Mouse (Mus musculus) spleen, embryonic (tissue): ENCODE results near the gene Sim2.

Experiments used
- CTCF ChIA-PET: fragments of 350-600 bp; sonication (Branson Sonifier 250); formaldehyde crosslinking; loops from one replicate; lab custom pipeline; 2022; lab: Charles Lee

The Sim2 gene

DNA sequence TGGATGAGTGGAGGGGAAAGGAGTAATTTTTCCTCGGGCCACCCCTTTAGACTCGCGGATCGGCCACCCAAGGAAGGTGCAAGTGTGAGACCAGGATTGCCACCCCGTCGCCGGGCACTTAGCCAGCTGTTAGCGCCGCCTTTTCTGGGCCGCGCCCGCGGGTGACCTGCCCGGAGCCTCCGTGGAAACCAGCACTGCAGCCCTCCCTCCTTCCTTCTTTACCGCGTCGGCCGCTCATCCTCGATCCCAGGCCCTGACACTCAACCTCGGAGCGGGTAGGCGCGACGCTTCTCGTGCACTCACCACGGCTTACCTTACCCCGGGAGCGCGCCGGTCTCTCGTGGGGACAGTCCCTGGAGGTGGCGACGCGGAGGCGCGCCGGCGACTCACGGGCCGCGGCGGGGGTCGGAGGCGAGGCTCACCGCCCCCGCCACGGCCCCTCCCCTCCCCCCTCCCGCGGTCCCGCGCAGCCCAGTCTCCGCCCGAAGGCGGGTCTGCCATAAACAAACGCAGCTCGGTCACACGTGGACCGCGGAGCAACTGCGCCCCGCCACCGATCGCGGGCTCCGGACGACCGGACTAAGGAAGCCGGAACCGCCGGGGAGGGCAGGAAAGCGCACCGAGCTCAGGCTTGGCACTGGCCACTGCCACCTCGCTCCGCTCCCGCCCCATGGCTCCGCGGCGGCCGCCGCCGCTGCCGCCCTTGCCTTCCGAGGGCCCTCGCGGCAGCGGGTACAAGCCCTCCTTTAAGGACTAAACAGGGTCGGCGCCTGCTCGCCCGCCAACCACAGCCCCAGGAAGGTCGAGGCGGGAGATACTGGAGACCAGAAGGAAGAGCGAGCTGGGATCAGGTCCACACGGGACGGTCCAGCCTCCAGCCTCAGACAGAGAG, at the start of gene Sim2:
Gene Sim2, plus strand, starts transcription at position 221 of the 892 bp plus-strand sequence.
- CTCF ChIA-PET: interaction anchor here (1.1 kb wide), 1 partner anchor 16 kb away, joined by 16 read pairs; no protein-coding TSS in a partner anchor

DNA sequence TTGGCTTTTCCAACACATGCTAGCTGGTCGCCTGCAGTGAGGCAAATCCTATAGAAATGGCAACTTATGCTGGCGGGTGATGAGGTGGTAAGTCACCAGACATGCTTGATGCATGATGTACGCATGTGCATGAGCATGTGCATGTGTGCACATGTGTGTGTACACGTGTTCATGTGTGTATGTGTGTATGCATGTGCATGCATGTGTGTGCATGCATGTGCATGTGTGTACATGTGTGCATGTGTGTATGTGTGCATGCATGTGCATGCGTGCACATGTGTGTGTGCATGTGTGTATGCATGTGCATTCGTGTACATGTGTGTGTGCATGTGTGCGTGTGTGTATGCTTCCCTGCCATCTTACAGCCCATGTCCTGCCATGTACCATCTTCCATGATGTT, 47.5 kb upstream of the Sim2 start:
- CTCF ChIA-PET: no interaction called here

DNA sequence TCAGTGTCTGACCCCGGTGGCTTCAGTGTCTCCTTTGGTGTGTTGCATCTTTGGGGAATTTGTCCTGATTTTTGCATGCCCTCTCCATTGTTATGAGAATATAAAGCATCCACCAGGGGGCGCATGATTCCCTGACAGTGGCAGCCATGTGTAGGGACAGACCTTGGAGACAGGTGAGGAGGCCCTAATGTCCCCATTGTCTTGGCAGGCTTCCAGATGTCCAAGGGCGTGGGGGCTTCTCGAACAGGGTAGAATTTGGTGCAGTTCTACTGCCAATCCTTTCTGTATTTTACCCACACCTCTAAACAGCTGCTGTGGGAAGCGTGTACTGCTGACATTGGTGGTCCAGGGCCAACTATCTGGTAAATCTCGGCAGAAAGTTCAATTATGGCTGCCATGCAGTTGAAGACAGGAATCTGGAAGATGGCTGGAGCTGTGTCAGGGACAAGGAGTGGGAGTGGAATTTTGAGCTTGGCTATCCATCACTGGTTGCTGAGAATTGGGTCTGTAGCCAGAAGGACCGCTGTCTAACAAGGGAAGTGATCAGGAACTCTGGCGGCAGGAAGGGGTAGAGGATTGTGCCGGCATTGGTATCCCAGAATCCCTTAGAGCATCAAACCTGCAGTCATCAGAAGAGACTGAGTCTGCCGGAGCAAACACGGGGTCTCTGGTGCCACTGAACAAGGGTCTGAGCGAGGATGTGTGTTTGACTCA, 46.3 kb upstream of the Sim2 start:
- CTCF ChIA-PET: no interaction called here

DNA sequence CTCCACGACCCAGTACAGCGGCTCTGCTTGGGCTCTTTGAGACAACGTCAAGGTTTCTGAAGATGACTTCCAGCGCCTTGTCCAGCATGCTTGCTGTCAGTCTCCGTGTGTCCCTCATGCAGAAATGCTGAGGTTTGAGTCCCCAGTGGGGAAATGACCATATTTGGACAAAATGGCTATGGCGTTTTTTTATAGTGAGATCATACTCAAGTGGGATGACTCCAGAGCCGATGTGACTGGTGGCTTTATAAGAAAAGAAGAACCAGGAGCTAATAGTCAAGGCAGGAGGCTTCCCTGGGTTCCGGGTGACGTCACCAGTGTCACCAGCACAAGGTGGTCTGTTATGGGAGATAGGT, 45.8 kb upstream of the Sim2 start:
- CTCF ChIA-PET: no interaction called here

DNA sequence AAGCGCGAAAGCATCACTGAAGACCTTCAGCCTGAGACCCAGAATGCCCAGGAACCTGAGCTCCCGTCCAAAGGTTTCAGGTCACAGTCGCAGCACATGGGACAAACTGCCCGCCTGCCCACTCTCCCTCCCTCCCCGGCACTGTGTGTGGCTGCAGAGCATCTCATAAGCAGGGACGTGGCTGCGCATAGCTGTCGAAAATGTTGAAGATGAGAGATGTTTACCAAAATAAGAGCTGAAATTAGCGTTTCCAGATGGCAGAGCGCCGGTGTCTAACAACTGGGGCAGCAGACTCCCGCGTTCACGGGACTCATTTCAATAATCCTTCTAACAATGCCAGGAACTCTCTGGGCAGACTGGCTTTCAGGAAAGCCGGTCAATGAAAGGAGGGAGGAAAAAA, 44.2 kb upstream of the Sim2 start:
- CTCF ChIA-PET: no interaction called here

DNA sequence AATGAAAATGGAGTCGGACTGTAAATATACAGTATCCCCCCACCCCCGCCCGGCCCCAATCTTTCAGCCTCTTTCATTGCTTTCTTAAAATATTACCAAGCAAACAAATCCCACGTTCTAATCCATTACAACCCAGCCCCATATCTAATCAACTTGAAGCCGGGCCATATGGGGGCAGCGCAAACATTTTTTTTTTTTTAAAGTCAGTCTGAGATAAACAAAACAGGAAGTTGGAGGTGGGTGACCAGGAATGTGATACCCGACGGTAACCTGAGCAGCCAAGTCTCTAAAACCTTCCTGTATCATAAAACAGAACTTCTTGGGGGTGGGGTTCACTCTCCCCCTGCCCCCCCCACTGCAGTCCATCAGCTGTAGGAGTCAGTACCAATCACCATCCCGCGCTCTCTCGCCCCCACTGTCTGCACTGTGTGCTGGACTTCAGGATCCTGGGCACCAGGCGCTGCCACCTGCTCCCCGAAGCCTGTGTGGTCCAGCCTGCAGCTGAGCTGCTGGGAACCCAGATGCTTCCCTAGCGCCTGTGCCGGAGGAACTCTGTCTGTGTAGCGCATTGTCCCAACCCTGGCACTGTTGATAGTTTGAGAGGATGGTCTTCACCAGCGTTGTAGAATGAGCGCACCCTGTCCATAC, 43.5 kb upstream of the Sim2 start:
- CTCF ChIA-PET: no interaction called here

DNA sequence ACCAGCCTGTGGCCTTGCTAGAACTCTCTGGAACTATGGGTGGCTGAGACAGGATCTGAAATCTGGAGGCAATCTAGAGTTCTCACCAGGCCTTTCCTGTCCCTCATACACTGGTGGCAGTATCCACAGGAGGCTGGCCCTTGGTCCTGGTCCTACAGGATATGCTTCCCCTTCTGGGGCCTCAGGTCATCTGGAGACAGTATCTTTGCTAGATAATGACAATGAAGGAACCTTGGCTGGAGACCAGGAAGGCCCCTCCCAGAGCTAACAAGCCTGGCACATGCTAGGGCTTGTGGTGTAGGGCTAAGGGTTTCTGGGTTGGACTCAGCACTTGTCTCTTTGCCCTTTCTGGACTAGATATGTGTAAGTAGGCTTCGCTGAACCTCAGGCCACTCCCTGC, 40.9 kb upstream of the Sim2 start:
- CTCF ChIA-PET: interaction anchor here (0.7 kb wide), 1 partner anchor 120 kb away, joined by 4 read pairs; no protein-coding TSS in a partner anchor

DNA sequence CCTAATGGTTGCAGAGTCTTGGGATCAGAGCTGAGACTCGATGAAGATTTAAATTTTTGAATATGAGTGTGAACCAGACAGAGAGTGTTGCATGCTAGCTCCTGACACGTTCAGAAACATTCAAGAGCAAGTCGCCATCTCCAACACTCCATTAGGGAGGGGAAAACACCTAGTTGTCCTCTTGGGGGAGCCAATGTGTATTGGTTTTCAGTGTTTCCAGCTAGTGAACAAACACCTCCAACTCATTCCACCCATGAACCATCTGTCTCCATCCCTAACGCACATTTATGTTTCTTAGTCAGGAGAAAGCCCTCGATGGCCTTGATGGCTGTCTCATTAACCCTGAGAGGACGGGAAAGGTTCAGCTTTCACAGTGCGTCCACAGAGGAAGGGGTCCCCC, 39.7 kb upstream of the Sim2 start:
- CTCF ChIA-PET: no interaction called here

DNA sequence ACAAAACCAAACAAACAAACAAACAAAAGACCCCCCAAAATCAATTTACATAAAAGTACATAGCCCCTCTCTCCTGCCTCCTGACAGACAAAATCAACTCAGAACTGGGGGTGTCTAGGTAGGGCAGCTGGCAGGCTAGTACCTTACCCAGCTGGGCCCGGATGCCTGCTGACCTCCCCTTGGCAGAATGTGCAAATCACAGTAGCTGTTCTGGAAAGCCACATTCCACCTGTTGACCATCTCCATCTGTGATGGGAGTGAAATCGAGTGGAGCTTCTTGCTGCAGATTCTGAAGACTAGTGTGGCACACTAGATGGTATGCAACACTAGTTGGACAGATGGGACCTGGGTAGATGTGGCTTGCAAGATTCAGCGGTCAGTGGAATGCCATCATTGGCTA, 34.4 kb upstream of the Sim2 start:
- CTCF ChIA-PET: no interaction called here

DNA sequence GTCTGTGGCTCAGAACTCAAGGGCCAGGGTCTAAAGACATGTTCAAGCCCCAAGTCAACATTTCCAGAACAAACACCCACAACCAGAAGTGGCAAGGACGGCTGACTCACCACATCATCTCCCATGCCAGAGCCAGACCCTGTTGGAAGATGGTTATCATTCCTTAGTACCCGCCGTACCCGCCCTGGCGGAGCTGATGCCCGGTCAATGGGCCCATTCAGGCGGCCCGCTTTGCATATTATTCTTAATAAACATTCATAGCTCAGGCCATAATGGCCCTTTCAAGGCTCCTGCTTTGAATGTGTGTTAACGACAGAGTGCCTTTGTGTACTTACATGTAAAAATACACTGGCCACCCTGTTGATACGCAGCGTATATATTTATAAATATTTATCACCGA, 29.6 kb upstream of the Sim2 start:
- CTCF ChIA-PET: no interaction called here

DNA sequence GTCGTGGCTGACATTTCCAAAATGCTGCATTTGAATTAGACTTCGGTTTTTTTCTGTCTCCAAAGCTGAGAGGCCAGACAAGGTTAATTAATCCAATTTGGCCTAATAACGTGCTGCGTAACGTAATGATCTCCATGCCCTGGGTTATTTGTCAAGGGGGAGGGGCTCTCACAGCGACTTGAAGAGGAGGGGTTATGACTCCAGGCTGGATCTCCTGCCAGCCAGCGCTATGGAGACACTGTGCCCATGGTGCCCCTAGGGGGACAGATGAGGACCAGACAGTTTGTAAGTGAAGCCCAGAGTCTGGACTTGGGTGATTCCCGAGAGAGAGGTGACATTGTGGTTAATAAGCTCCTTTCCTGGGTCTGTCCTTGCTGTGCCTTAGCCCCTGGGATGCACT, 29.2 kb upstream of the Sim2 start:
- CTCF ChIA-PET: no interaction called here

DNA sequence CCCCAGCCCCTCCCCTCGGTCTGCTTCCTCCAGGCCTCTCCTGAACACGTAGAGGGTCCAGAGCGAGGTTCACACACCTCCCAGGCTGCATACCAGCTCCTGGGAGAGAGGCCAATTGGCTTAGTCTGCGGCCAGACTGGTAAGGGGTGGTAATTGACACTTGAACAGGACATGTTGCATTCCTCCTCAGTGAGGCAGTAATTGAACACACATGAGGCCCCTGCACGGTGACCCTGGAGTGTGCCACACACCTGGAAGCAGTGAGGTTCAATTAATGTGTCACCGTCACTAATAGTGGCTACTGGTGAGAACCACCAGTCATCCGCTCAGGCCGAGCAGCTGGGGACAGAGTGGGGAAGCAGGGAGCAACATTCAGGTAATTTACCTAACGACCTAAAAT, 24.9 kb upstream of the Sim2 start:
- CTCF ChIA-PET: interaction anchor here (0.5 kb wide), 1 partner anchor 602 kb away, joined by 12 read pairs; no protein-coding TSS in a partner anchor

DNA sequence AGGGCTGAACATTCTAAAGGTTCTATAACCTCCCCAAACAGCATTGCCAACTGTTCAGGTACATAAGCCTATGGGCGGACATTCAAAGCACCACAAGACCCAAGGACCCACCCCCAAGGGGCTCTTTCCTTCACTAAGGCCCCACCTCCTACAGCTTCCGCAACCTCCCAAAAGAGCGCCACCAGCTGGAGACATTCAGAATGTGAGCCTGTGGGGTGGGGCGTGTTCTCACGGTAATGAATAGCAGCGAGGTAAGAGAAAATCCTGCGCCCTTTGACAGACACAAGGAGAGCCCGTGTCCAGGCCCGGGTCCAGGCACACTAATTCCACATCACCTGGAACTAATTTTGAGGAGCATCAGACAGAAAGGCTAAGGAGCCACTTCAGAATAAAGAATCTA, 20.5 kb upstream of the Sim2 start:
- CTCF ChIA-PET: no interaction called here

DNA sequence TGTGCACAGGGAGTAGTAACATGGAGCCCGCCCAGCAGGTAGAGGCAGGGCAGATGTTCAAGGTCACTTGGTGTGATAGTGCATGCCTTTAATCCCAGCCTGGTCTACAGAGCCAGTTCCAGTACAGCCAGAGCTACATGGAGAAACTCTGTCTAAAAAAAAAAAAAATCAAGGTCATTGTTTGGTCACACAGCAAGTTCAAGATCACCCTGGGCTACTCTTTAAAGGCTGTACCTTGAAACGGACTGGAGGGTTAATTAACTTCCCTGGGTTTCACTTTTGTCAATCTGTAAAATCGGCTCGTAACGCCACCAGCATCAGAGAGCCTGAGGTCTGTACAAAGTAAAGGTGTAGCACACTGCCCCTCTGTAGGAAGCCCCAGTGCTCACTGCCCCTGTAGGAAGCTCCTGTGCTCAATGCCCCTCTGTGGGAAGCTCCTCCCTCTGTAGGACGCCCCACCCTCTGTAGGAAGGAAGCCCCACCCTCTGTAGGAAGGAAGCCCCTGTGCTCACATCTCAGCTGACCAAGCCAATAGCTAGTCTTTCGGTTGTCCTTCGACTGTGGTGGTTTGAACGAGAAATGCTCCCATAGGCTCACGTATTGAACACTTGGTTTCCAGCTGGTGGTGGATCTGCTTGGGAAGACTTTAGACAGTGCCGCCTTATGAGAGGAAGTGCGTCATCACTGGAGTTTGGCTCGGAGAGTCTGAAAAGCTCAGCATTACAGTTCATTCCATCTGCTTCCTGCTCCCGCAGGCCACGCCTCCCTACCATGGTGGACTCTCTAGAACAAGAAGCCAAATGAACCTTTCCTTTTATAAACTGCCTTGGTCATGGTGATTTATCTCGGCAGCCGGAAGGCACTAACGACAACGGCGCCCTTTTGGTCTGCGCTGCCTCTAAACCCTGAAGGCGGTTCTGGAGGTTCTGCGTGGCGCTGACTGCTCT, 18.7 kb upstream of the Sim2 start:
- CTCF ChIA-PET: no interaction called here

DNA sequence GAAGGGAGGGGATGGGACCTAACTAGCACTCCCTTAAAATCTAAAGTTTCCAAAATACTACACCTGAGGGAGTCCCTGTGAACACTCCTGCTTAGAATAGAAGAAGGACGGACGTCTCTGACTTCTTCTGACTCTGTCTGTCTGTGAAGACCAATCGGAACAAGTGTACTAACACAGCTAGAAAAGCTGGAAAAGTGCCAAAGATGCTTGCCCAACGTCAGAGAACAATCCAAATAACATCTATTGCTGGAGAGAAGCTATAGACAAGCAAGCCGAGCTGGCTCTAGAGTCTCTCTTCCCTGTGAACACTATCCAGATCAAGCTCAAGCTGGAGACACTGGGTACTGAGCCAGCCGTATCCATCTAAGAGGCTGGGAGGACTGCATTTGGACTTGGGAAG, 18.0 kb upstream of the Sim2 start:
- CTCF ChIA-PET: no interaction called here

DNA sequence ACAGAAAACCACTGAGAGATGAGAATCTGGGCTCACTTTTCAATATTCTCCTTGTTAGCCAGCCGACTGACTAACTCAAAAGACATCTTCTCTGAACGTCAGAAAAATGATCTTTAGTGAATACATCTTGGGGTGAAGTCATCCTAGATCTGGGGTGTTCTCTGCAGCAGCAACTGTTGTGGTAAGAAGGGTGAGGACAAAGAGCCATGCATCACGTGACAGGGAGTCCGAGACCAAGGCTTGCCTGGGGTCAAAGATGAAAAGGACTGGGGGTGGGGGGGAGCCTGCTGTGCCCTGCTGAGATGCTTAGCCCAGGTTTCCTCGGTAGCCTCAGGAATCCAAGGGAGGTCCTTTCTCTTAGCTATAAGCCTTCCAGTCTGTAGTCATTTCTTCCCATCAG, 17.5 kb upstream of the Sim2 start:
- CTCF ChIA-PET: no interaction called here

DNA sequence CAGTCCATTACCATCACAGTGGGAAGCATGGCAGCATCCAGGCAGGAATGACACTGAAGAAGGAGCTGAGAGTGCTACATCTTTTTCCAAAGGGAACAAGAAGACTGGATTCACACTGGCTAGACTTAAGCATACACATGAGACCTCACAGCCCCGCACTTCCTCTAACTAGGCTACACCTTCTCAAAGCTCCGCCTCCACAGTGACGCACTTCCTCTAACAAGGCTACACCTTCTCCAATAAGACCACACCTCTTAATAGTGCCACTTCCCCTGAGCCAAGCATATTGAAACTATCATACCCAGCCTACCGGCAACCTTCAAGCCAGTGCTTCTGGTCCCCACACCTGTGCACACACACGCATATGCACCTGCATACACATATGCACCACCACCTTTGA, 15.7 kb upstream of the Sim2 start:
- CTCF ChIA-PET: interaction anchor here (0.9 kb wide), 1 partner anchor 17 kb away, joined by 16 read pairs; no protein-coding TSS in a partner anchor

DNA sequence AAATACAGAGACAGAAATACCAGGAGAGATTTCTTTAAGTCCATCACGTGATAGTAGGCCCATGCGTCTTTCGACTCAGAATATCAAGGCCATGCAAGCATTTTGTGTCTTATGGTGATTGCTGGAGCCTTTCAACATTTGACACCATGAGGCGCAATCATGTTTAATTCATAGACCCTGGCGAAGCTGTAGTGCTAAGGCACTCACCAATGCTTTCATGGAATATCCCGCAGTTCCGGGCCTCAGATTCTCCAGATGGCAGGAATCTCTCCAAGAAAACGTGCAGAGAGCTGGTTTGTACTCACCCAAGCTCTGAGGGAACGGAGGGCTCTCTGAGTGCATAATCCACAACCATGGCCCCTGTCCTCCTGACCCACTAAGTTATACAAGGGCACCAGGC, 13.8 kb upstream of the Sim2 start:
- CTCF ChIA-PET: no interaction called here

DNA sequence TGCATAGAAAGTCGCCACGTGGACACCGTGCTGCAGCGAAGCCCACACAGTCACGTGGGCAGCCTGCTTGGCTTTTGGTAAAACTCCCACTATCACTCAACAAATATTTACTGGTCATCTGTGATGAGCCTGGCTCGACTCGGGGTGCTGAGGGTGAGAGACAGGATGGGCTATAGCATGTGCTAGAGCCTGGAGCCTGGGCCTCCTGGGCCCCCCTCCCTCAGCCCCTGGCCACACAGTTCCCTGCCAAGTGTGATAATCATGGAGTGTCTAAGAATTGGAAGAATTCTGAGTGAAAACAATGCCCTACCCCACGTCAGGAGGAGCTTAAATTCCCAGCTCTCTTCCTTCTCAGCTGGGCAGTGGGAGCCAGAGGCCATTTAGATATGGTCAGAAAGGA, 13.3 kb upstream of the Sim2 start:
- CTCF ChIA-PET: no interaction called here

DNA sequence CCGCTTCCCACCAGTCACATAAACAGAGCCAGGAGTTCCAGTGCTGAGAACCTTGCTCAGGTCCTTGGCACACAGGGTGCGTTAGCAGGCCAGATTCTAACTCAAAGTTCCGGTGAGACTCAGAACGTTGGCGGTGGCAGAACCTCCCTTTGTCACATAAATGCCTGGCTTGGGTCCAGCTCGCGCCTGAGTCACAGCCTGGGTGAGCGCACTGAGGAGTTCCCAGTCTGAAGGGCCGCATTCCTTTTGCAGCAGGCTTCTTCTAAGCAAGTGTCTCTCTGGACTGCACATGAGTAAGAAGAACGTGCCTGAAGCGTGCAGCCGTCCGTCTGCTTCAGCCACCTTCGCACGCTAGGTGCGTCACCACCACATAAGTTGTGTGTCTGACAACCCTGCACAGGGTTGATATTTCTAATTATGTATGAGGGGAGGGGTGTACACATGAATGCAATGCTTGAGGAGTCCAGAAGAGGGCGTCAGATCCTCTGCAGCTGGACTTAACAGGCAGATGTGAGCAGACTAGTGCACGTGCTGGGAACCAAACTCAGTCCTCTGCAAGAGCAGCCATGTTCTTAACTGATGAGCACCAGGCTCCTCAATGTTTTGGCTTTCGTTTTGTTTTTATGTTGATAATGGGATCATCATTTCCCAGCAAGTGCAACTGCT, 9.2 kb upstream of the Sim2 start:
- CTCF ChIA-PET: no interaction called here
